Mouse (Mus musculus) neutrophil, adult 65 days (primary cell): ENCODE measurements around the gene Olfr160. TPM values are rescaled to one million over a fixed set of nuclear protein-coding genes. Genes with fewer than 3 reads are reported as not detected.

Experiments
- total RNA-seq: library from RNA; stranded (reverse); gene quantifications from 2 replicates; pipeline ENCODE4 v1.2.4, GENCODE M21; 2023

Olfr160 gene
- total RNA-seq = not detected in 2 replicates

GRCm38 (mm10) chr9:37716150-37716549, at the start of gene Olfr160:
Olfr160 (minus strand) TSS chr9:37716250.

DNA sequence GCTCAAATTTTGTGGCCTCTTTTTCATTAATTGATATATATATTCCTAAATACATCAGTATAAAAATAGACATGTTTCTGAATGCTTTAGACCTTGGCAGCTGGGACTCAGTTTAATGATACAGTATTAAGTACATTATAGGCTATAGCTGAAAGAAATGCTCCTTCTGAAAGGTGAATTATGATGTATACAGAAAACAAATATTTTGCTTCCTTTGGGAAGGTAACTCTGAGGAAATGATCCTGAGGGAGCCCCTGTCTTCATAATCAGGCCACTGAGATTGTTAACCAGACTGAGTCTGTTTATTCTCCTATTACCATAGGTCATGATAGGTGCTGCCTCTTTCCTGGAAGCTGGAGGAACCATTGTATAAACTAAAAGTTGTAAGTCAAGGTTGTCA, 28.8 kb upstream of the Olfr160 start, which contains the start of gene Olfr874:
TSS of gene Olfr874 (plus strand) at position 301 of the 400 bp plus-strand sequence.

DNA sequence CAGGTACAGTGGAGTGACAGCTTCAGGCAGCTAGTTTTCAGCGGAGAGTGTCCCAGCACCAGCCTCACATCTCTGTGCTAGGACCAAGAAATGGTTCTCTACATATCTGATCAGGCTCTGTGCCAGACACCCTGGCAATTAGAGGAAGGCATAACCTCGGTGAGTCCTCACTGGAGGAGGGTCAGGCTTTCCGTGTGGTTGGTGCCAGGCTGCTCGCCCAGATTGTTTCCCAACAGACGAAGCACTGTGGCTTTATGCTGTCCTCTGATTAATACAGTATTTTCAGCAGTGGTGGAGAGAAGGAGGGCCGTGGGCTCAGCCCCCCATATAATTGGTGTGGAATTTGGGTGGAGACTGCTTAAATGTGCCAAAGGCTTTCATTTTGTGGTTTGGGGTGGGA, 46.9 kb downstream of the Olfr160 start, which contains the start of gene Panx3:
TSS of gene Panx3 (minus strand) at position 121 of the 400 bp plus-strand sequence.

Other genes starting within 250 kb of the Olfr160 start
- 6.8 and 10.4 TPM in 2 replicates for gene Msantd2, start 226.9 kb downstream of the Olfr160 start, total RNA-seq
- not detected in 2 replicates for gene Esam, start 188.2 kb downstream of the Olfr160 start, total RNA-seq
- gene Vsig2, start 177.0 kb downstream of the Olfr160 start, total RNA-seq = not detected in 2 replicates
- 1.4 and 1.9 TPM in 2 replicates for gene Nrgn, start 163.3 kb downstream of the Olfr160 start, total RNA-seq
- gene Siae, start 160.6 kb downstream of the Olfr160 start, total RNA-seq = 2.5 and 2.6 TPM in 2 replicates
- 0.73 TPM in 1 of 2 replicates, not detected in the other for gene Spa17, start 102.5 kb downstream of the Olfr160 start, total RNA-seq
- gene Tbrg1, start 58.9 kb downstream of the Olfr160 start, total RNA-seq = 50.3 and 54.0 TPM in 2 replicates
- gene Panx3, start 47.0 kb downstream of the Olfr160 start, total RNA-seq = not detected in 2 replicates
- not detected in 2 replicates for gene Olfr874, start 28.9 kb upstream of the Olfr160 start, total RNA-seq
- gene Olfr875, start 55.6 kb upstream of the Olfr160 start, total RNA-seq = not detected in 2 replicates
- not detected in 2 replicates for gene Olfr876, start 86.8 kb upstream of the Olfr160 start, total RNA-seq
- gene Olfr877, start 138.0 kb upstream of the Olfr160 start, total RNA-seq = not detected in 2 replicates
- not detected in 2 replicates for gene Olfr145, start 180.5 kb upstream of the Olfr160 start, total RNA-seq
- not detected in 2 replicates for gene Olfr878, start 201.6 kb upstream of the Olfr160 start, total RNA-seq